Mouse (Mus musculus): ENCODE results near the gene Map3k7cl.

The Map3k7cl gene

DNA sequence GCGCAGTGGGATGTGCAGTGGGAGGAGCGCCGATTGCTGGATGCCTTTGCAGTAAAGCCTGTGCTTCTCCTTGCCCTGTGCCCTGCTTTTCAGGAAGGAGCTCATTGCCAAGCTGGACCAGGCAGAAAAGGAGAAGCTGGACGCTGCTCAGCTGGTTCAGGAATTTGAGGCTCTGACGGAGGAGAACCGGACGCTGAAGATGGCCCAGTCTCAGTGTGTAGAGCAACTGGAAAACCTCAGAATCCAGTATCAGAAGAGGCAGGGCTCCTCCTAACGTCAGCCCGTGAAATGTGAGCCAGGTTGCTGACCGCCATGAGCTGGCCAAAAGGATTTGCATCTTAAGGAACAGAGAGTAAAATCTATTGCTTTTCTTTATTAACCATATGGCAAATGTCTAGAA, 41.0 kb downstream of the Map3k7cl start:
- DNase-seq = no peak

DNA sequence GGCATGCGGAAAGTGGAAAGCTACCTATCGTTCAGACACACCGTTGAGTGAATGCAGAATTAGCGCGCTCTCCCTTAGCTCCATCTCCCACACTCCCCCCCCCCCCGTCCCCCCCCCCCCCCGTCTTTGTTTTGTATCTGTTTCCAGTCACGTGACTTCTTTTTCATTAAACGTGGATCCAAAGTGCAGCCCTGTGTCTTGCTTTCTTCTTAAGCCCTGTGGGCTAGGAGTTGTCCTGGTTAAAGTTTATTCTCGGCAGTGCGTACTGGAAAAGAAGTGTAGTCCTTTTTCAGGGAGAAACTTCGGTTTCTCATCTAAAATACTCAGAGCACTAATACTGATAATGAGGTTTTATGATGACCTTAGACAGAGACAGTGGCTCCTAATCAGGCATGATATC, 42.0 kb downstream of the Map3k7cl start:
- DNase-seq = no peak

GRCm38 (mm10) chr16:87602717-87603526, 49.8 kb downstream of the Map3k7cl start:
- DNase-seq = no peak

GRCm38 (mm10) chr16:87604002-87604401, 50.9 kb downstream of the Map3k7cl start:
- no peak for DNase-seq

- no peak for DNase-seq
Observed at GRCm38 (mm10) chr16:87604883-87605282, 51.8 kb downstream of the Map3k7cl start.

- DNase-seq = no peak
Observed at GRCm38 (mm10) chr16:87607383-87607782, 54.3 kb downstream of the Map3k7cl start.

DNA sequence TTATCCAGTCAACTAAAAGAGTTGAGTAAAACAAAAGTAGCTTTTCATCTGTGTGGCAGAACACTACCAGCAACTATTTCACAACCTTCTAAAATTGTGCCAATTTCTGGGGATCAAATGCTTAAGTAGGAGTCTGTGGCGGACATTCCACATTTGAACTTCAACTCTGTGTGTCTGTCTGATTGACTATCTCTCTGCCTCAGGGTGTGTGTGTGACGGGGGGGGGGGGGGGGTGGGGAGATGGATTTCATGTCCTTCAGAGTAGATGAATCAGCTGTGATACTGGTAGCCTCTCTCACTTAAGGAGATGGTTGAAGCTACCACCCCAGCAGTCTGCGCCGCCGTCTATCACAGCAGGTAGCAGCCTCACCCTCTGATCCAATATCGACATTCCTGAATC, 54.8 kb downstream of the Map3k7cl start:
- DNase-seq = no peak

DNA sequence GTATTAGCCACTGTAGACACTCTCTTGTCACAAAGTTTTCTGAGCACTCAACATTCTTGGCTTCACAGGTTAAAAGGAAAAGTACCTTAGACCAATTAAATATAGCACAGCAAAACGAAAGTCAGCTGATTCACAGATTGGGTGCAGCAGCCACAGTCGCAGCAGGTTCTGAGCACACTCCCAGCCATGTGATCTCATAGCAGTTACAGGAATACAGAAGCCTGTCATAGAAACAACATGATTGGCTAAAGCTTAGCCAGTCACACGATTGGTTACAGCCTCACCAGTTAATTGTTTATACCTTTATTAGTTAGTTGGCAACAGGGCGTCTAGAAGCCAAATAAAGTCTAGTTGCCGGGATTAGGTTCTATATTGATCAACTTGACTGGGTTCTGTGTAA, 57.0 kb downstream of the Map3k7cl start:
- DNase-seq = no peak

GRCm38 (mm10) chr16:87610556-87611295, 57.6 kb downstream of the Map3k7cl start:
- no peak for DNase-seq

DNA sequence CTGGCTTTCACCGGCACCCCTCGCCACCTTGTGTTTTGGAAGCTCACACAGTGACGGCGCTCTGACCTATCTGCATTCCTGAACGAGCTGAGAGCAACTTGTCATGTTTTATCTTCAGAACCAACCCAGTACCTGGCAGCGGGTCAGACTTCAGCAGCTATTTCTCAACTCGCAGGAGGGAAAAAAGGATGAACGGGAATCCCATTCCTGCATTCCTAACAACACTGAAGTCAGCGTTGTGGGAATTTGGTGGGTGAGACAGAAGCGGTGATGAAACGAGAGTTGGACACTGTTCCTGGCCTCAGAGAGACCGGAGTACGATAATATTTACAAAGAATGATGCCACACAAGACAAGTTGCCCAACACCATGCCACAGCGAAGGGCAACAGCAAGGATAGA, 58.3 kb downstream of the Map3k7cl start:
- DNase-seq = no peak

- no peak for DNase-seq
Observed at GRCm38 (mm10) chr16:87612218-87612838, 59.2 kb downstream of the Map3k7cl start.

- DNase-seq = no peak
Observed at GRCm38 (mm10) chr16:87617377-87617776, 64.2 kb downstream of the Map3k7cl start.

DNA sequence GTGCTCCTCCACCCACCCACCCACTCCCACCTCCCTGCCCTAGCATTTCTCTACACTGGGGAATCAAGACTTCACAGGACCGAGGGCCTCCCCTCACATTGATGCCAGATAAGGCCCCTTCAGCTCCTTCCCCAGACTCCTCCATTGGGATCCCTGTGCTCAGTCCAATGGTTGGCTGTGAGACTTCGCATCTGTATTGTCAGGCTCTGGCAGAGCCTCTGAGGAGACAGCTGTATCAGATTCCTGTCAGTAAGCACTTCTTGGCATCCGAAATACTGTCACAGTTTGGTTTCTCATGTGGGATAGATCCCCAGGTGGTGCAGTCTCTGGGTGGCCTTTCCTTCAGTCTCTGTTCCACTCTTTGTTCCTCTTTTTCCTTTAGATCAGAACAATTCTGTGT, 68.1 kb downstream of the Map3k7cl start:
- DNase-seq = no peak

DNA sequence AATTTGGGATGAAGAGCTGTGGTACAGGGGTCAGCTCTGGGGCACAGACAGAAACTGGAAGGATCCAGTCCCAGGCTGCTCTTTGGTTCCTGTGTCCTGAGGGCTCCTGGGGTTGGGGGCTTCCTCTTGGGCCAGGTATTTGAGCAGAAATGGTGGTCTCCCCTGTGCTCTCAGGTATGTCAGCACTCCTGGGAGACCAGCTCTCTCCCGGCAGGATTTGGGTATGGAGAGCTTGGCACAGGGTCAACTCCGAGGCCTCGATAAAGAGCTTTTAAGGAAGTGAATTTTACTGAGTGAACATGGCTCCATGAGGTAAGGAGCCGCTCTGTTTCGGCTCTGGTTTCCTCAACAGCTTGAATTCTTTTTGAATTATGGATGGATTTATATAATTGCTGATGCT, 70.8 kb downstream of the Map3k7cl start:
- no peak for DNase-seq

DNA sequence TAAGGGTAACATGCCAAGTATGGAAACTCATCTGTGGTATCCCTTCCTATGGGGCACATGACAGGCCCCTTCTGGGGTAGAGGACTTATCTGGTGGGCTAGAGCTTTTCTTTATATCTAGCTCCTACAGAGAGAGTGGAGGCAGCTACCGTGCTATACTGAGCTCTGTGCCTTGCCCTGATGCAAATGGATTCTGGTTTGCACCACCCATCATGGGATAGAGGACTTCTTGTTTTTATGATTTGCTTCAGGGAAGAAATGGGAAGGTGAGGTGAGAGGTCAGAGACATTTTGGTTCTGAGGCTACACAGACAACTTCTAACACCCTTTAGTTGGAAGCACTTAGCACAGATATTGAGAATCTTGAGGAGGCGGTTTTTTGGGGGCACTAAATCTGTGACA, 71.8 kb downstream of the Map3k7cl start:
- no peak for DNase-seq

DNA sequence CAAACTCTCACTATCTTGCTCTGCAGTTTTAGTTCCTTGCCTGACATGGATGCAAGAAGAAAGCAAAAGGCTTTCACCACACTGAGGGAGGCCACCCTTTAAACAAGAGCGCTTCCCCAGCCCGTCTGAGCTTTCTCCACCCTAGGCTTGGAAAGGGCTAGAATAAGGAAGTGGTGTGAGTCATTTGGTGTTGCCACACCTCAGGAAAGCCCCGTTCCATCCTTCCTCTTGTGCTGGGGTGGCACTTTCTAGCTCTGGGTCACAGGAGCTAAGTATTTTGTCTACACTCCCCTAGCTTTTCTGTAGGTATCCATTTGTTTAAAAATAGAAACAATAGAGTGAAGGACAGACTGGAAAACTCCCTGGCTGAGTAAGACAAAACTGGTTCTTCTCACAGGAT, 72.2 kb downstream of the Map3k7cl start:
- DNase-seq = no peak

GRCm38 (mm10) chr16:87625816-87626215, 72.7 kb downstream of the Map3k7cl start:
- no peak for DNase-seq

- no peak for DNase-seq
Observed at GRCm38 (mm10) chr16:87626696-87627095, 73.6 kb downstream of the Map3k7cl start.

DNA sequence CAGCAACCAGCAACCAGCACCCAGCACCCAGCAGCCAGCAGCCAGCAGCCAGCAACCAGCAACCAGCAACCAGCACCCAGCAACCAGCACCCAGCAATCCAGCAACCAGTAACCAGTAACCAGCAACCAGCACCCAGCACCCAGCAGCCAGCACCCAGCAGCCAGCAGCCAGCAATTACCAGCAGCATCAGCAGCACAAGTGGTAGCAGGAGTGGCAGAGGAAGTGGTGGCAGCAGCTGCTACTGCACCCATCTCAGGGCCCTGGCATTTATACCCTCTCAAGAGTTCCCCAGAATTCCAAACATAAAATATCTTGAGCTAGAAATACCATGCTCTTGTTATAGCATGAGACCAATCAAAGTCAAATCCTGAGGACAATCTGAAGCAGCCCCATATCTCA, 81.6 kb downstream of the Map3k7cl start:
- no peak for DNase-seq

DNA sequence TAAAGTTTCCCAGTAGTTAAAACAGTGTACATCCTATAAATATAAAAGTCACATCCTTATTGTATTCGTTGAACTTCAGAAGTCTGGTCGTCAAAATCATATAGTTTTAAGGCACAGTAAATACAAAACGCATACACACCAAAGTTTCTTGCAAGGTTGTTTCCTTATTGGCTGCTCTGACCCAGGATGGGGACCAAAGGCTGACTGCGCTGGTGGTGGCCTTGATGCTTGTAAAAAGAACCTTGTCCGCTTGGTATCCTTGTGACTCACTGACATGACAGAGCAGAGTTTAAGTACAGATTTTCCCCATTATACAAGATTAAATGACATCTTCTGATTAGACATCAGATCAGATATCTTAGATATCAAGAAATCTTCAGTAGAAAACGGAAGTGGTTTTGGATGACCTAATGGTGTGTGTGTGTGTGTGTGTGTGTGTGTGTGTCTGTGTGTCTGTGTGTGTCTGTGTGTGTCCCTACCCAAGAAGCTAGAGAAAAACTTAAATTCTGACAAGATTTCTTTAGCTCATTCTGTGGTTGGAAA, 82.2 kb downstream of the Map3k7cl start:
- DNase-seq = no peak

DNA sequence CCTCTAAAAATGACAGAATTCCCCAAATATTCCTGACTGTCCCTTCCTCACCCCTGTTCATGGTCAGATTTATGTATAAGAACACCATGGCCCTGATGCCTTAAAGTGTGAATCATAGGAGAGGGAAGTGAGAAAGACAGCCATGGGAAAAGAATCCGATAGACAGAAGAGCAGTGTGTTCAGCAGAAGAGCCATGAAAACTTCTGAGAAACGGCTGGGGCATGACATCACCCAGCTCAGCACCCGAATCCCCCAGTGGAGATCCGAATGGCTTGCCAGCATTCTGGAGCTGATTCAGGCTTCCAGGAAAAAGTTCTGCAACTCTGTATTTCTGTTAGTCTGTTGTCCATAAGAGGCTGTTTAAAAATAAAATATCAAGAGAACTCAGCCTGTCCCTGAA, 82.7 kb downstream of the Map3k7cl start:
- DNase-seq = no peak

DNA sequence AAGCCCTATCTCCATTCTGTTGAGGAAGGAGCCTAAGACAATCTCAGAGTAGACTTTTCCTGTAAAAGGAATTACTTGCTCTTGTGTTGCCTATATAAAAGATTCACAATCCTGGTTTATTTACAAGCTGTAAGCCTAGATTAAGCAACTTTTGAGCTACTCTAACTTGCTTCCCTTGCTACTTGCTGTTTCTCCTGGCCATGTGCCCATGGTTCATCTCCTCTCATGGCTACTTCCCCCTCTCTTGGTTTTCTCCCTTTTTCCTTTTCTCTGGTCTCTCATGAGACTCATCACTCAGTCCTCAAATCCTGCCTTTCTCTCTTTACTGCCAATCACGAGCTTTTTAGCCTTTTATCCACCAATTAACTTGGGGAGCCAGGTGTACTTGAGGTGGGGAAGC, 85.0 kb downstream of the Map3k7cl start:
- no peak for DNase-seq

- no peak for DNase-seq
Observed at GRCm38 (mm10) chr16:87642234-87642633, 89.1 kb downstream of the Map3k7cl start.
